ENCODE assay signal across 10 mouse cellular contexts in the genomic region with DNA sequence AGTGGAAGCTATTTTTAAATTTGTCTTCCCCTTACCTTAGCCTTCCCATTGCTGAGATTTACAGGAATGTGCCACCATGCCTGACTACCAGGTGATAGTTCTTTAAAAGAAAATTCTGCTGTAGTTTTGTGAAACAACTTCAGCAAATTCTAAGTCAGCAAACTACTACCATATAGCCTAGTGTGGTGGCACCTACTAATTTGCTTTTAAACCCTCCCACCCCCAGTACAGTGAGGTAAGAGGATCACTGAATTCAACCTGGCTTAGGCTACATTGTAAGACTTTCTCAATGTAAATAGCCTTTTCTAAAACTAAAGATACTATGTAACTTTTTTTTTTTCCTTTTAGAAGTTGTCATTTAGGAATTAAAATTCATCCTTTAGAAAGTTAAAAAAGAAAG. TPM values are rescaled to one million over a fixed set of nuclear protein-coding genes. Genes with fewer than 3 reads are reported as not detected.
A peak's percentile ranks its signal among the peaks of the same experiment; 100 is the strongest.
DNase-seq lines count a peak whose midpoint lies in the region; ATAC-seq and TF ChIP-seq lines count a peak whose summit lies in the region.
"Had no signal": no experiment of that assay in that cellular context is flagged by ENCODE, and none has a peak within 500 bp of the region (broad histone marks: within the 10 kb centered on the region; RNA-seq: fewer than 3 reads in every experiment).

No protein-coding gene starts in this region.

- peak overlapping the region; percentile 85 for H3K4me2 ChIP-seq in heart, embryonic 14.5 days (ENCODE audit: low read length)
- peak overlapping the region; percentile 72 for H3K4me2 ChIP-seq in hindbrain, embryonic 13.5 days
- peak overlapping the region; percentile 70 for H3K4me2 ChIP-seq in midbrain, embryonic 11.5 days

- peaks cover 3 to 16% of the 10 kb centered on the region in 2 experiments for H3K4me1 ChIP-seq in heart, embryonic 14.5 days (ENCODE audit: control insufficient read depth in 2 of 2, insufficient read depth in 2 of 2, low read length in 2 of 2)
- H3K4me1 ChIP-seq in bone marrow, adult 2 months (ENCODE audit: control insufficient read depth, insufficient read depth, low read length), result no peaks in the 10 kb centered on the region; the same call in 1 of the 2 replicates
- peaks cover 25% of the 10 kb centered on the region for H3K4me1 ChIP-seq in hindbrain, embryonic 13.5 days (replicated peaks)
- H3K4me1 ChIP-seq in midbrain, embryonic 11.5 days (ENCODE audit: control insufficient read depth, insufficient read depth, low read length), result peaks cover 7% of the 10 kb centered on the region; the same call in 1 of the 2 replicates

- TF ChIP-seq POLR2A in bone marrow, adult 2 months (IDR thresholded peaks at IDR 0.05; ENCODE audit: borderline replicate concordance, control insufficient read depth, low read depth, low read length), result no peak

- peaks cover 10% of the 10 kb centered on the region for H3K36me3 ChIP-seq in heart, embryonic 14.5 days (ENCODE audit: control insufficient read depth, insufficient read depth, low read length)
- H3K36me3 ChIP-seq in hindbrain, embryonic 13.5 days, result peaks cover 11% of the 10 kb centered on the region
- H3K36me3 ChIP-seq in midbrain, embryonic 11.5 days (ENCODE audit: control insufficient read depth, insufficient read depth, low read length), result no peaks in the 10 kb centered on the region

- peak overlapping the region; percentile 90 for H3K9ac ChIP-seq in heart, embryonic 14.5 days (ENCODE audit: low read length)
- H3K9ac ChIP-seq in hindbrain, embryonic 13.5 days, result peak overlapping the region; percentile 92; the same call in 1 of the 2 replicates
- H3K9ac ChIP-seq in midbrain, embryonic 11.5 days (ENCODE audit: low read length), result peak overlapping the region; percentile 36; the same call in 1 of the 2 replicates

- DNase-seq in heart, adult 9 months (ENCODE audit: low spot score in 2 of 2), result no peak
- DNase-seq in midbrain, embryonic 11.5 days (ENCODE audit: low spot score, missing footprints), result no peak
- no peak for DNase-seq in cerebellum, adult 9-11 months
- no peak for DNase-seq in frontal cortex, postnatal 14 days (ENCODE audit: low spot score in 2 of 2)
- no peak for DNase-seq in urinary bladder, postnatal 36 days (ENCODE audit: low spot score in 2 of 2)
- DNase-seq: kidney, postnatal 4 days; right cerebral cortex, postnatal 25 days had no signal

- no peak for TF ChIP-seq CTCF in bone marrow, adult 2 months (IDR thresholded peaks at IDR 0.05; ENCODE audit: control insufficient read depth, insufficient read depth, low read length)

- peak overlapping the region; percentile 32 to 79 for H3K4me3 ChIP-seq in heart, embryonic 14.5 days (ENCODE audit: control insufficient read depth in 1 of 2, insufficient read depth in 1 of 2, low read depth in 1 of 2, low read length in 2 of 2)
- peak overlapping the region; percentile 54 for H3K4me3 ChIP-seq in bone marrow, adult 2 months (replicated peaks; ENCODE audit: control insufficient read depth, low read depth, low read length)
- H3K4me3 ChIP-seq in hindbrain, embryonic 13.5 days, result peak overlapping the region; percentile 82
- no peak overlapping the region for H3K4me3 ChIP-seq in midbrain, embryonic 11.5 days (ENCODE audit: low read depth, low read length)

- H3K27me3 ChIP-seq in heart, embryonic 14.5 days (ENCODE audit: control insufficient read depth, insufficient read depth, low read length), result no peaks in the 10 kb centered on the region
- no peaks in the 10 kb centered on the region for H3K27me3 ChIP-seq in hindbrain, embryonic 13.5 days
- H3K27me3 ChIP-seq in midbrain, embryonic 11.5 days (ENCODE audit: control insufficient read depth, insufficient read depth, low read length), result no peaks in the 10 kb centered on the region

- H3K9me3 ChIP-seq in heart, embryonic 14.5 days (ENCODE audit: control insufficient read depth, low read length), result no peaks in the 10 kb centered on the region
- no peaks in the 10 kb centered on the region for H3K9me3 ChIP-seq in hindbrain, embryonic 13.5 days
- H3K9me3 ChIP-seq in midbrain, embryonic 11.5 days (ENCODE audit: control insufficient read depth, low read length), result no peaks in the 10 kb centered on the region

- H3K27ac ChIP-seq in heart, embryonic 14.5 days (replicated peaks in 1 of 2; ENCODE audit: control insufficient read depth in 1 of 2, insufficient read depth in 1 of 2, low read depth in 2 of 2, low read length in 2 of 2), result no peak overlapping the region
- H3K27ac ChIP-seq in bone marrow, adult 2 months (ENCODE audit: control insufficient read depth, insufficient read depth, low read depth, low read length, poor library complexity), result no peak overlapping the region
- no peak overlapping the region for H3K27ac ChIP-seq in hindbrain, embryonic 13.5 days
- no peak overlapping the region for H3K27ac ChIP-seq in midbrain, embryonic 11.5 days (ENCODE audit: low read depth, low read length)

- no peak for ATAC-seq in heart, embryonic 14.5 days (ENCODE audit: insufficient number of reproducible peaks, insufficient read depth, low FRiP score, low read depth)
- ATAC-seq in hindbrain, embryonic 13.5 days (ENCODE audit: low FRiP score), result no peak
- ATAC-seq in midbrain, embryonic 11.5 days (ENCODE audit: low FRiP score), result no peak

RNA-seq across cellular contexts. Expression of a gene that starts 1.5 kb away (rescaled TPM):
- 44.9 and 45.9 TPM in 2 replicates for polyA plus RNA-seq in heart, embryonic 14.5 days (2014; fragmentation: Nextera tagmentation; extraction: Ambion mirVana)
- 13.1 and 14.8 TPM in 2 replicates for polyA plus RNA-seq in bone marrow, adult 2 months (2011; ENCODE audit: insufficient read depth, insufficient read length, low replicate concordance, missing spikeins)
- polyA plus RNA-seq in hindbrain, embryonic 13.5 days (2015; fragmentation: Nextera tagmentation; extraction: Ambion mirVana), result 70.5 and 76.3 TPM in 2 replicates
- polyA plus RNA-seq in midbrain, embryonic 11.5 days (2014; fragmentation: Nextera tagmentation; extraction: Ambion mirVana), result 45.5 and 48.6 TPM in 2 replicates

RNA-seq across cellular contexts. Expression of a gene that starts 14.3 kb away (rescaled TPM):
- 0.86 and 0.93 TPM in 2 replicates for polyA plus RNA-seq in heart, embryonic 14.5 days (2014; fragmentation: Nextera tagmentation; extraction: Ambion mirVana)
- polyA plus RNA-seq in bone marrow, adult 2 months (2011; ENCODE audit: insufficient read depth, insufficient read length, low replicate concordance, missing spikeins), result 0.13 and 0.27 TPM in 2 replicates
- 4.1 and 4.6 TPM in 2 replicates for polyA plus RNA-seq in hindbrain, embryonic 13.5 days (2015; fragmentation: Nextera tagmentation; extraction: Ambion mirVana)
- polyA plus RNA-seq in midbrain, embryonic 11.5 days (2014; fragmentation: Nextera tagmentation; extraction: Ambion mirVana), result 8.7 TPM in 2 replicates

Comparison
In these comparisons a context has a peak if more than half of its experiments do, and no peak if none do; other contexts are left out.
1. H3K9ac ChIP-seq: peak in every context shown above with its lines; median percentile 92 in hindbrain, embryonic 13.5 days; 90 in heart, embryonic 14.5 days; 36 in midbrain, embryonic 11.5 days.